Mouse (Mus musculus): ENCODE results near the gene Fcgr4.

- TF ChIP-seq CTCF (IDR thresholded peaks at IDR 0.05; ENCODE audit: borderline replicate concordance, control insufficient read depth, extremely low read depth, insufficient read depth, low read length, poor library complexity) (no peak), POLR2A (IDR thresholded peaks at IDR 0.05; ENCODE audit: control insufficient read depth, extremely low read depth, insufficient read depth, low read length, poor library complexity) (no peak)
Observed at GRCm38 (mm10) chr1:171036550-171037324, 18.0 kb downstream of the Fcgr4 start.

All from thymus, adult 2 months (tissue).